Mouse (Mus musculus) heart, adult 18-20 months (tissue): ENCODE results near the gene Kcnh3. TPM values are rescaled to one million over a fixed set of nuclear protein-coding genes. Genes with fewer than 3 reads are reported as not detected.
"Not testable (repeated sequence)": the region's sequence is repeated elsewhere in the genome, so short reads cannot be mapped to it uniquely, and the experiment has no call there.

Experiments used
- DNase-seq, 2 experiments: peaks; one replicate each; pipeline ENCODE4 v3.0.0; 2021 to 2022; ENCODE audit warnings: mixed read lengths in 1 of 2
- total RNA-seq, 2 experiments: library from RNA; stranded (reverse); gene quantifications; 2 replicates each; pipeline ENCODE4 v1.2.3; 2021

The Kcnh3 gene
- total RNA-seq, 2 experiments from 2014 or later, result 0.15 TPM; not detected in 1

- no peak for DNase-seq
Observed at GRCm38 (mm10) chr15:99240129-99240528, 15.5 kb downstream of the Kcnh3 start.

GRCm38 (mm10) chr15:99241249-99241648, 16.6 kb downstream of the Kcnh3 start:
- no peak for DNase-seq

GRCm38 (mm10) chr15:99242045-99242444, 17.4 kb downstream of the Kcnh3 start:
- no peak for DNase-seq

GRCm38 (mm10) chr15:99246736-99247135, 22.1 kb downstream of the Kcnh3 start:
- DNase-seq, result not testable (repeated sequence)

DNA sequence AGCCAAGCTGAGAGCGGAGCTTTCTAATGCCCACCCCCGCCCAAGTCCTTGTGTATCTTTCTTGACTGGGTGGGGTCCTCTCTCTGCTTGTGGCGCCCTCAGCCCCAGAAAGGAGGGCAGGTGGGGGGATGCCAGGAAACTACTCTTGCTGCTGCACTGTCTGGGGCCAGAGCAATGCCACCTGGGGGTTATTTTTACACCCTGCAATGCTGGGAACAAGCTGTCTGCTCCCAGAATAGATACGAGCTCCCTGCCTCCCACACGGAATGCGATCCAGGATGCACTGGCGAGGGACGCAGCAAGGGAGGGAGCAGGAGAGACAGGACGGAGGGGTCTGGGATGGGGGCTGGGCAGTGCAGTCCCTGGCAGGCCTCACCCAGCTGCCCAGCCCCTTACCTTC, 24.3 kb downstream of the Kcnh3 start:
- DNase-seq, result peak; percentile 66 to 83

DNA sequence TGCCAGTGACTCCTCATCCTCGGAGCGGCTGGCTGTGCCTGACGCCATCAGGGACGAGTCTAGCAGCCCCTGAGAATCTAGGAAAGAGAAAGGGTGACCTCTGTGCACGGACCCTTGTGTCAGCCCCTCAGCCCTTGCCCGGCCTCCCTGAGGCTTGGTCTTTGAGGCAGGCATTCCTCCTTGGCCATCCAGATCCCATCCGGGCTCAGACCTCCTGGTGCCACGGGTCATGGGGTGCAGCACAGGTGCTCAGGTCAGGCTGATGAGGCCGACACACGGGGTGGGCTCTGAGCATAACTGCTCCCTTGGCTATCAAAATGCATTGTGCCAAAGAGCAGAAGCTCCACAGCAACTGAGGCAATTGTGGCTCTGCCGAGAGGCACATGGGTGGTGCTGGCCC, 25.3 kb downstream of the Kcnh3 start:
- DNase-seq, result no peak

GRCm38 (mm10) chr15:99251111-99251510, 26.4 kb downstream of the Kcnh3 start:
- DNase-seq, result peak; percentile 24 to 55

GRCm38 (mm10) chr15:99251626-99252380, 27.1 kb downstream of the Kcnh3 start, which contains the start of gene Mcrs1:
Gene Mcrs1 (minus strand): TSS chr15:99251961.
- peak; percentile 99 for DNase-seq

- DNase-seq, result no peak
Observed at GRCm38 (mm10) chr15:99252381-99253174, 27.9 kb downstream of the Kcnh3 start.

DNA sequence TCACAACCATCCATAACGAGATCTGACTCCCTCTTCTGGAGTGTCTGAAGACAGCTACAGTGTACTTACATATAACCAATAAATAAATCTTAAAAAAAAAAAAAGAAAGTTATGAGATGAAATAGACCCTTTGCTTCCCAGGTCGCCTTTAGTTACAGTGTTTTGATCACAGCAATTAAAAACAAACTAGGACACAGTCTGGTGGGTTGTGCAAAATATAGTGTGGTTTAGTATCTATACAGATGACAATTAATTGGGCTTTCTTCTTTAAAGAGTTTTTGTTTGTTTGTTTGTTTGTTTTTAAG, 28.5 kb downstream of the Kcnh3 start:
- DNase-seq, result not testable (repeated sequence)

- no peak for DNase-seq
Observed at GRCm38 (mm10) chr15:99253772-99254171, 29.1 kb downstream of the Kcnh3 start.

GRCm38 (mm10) chr15:99254477-99255005, 29.9 kb downstream of the Kcnh3 start:
- DNase-seq, result peak; percentile 25 to 62

GRCm38 (mm10) chr15:99255241-99255749, 30.6 kb downstream of the Kcnh3 start:
- no peak for DNase-seq

DNA sequence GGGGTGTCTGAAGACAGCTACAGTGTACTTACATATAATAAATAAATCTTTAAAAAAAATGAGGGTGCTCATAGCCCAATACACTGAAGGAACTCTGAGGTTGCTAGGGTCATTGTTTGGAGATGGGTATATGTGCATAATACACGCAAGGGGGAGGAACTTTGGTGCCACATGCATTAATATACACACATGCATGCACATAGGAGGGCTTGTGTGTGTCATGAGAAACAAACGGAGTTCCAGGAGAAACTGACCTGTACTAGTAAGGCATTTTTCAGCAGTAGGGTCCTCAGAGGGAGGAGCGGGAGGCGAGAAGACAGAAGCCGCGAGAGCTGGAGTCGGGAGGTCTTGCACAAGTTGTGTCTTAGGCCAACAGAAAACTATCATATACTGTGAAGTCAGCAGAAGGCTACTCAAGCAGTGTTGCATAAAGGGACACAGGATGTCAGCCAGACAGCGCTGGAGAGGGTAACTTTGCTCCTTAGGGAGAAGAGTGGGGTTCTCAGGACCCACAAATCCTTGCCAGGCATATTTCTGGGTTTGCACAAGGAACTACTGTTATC, 34.6 kb downstream of the Kcnh3 start:
- no peak for DNase-seq

- DNase-seq, result peak; percentile 66 to 77
Observed at GRCm38 (mm10) chr15:99259730-99260252, 35.1 kb downstream of the Kcnh3 start.

DNA sequence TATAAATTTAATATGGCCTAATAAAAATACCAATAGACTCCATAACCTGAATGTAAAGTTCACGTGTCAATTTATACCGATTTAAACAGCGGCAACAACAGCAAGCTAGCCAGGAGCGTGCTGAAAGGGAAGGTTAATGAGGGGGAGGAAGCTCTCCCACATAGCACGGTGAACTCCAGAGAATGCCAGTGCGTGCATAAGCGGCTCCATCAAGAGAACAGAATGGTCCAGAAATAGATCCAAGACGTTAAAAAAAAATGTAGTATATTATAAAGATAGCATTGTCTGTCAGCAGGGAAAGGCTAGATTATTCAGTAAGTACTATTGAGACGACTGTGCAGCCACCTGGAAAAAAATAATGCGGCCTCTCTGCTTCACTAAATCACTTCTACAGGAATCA, 38.0 kb downstream of the Kcnh3 start:
- no peak for DNase-seq

DNA sequence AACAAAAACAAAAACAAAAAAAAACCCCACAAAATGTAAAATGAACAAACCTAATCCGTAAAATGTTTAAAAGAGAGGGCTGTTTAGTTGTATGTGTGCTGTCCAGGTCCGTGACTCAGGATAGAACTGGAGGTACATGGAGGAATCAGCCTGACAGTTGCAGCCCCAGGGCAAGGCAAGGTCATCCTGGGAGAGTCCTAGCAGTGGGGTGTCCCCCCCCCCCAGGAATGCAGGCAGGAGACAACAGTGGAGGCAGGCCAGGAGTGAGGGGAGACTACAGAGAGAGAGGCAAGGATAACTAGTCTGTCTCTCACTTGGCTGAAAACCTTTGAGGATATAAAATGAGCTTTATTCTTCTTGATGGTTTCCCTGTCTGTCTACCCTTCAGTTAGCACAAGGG, 39.7 kb downstream of the Kcnh3 start:
- DNase-seq, result no peak

DNA sequence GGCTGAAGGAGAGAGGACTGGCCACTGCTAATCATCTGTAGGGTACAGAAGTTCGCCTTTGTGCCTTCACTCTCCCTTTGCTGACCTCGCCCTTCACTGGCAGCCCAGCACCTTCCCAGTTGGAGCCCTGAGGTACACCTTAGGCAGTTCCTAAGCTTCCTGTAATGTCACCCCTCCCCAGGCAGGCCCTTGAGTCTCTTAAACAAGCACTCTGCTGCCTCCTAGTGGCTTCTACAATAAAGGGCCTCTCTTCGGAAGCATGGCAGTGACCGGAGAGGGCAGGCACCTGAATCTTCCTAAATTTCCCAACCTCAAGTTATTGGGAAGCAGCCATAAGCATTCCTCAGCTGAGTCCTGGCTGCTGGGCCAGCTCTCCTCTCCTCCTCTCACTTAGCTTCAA, 41.0 kb downstream of the Kcnh3 start:
- peak; percentile 74 to 86 for DNase-seq

- DNase-seq, result no peak
Observed at GRCm38 (mm10) chr15:99276095-99276494, 51.4 kb downstream of the Kcnh3 start.

DNA sequence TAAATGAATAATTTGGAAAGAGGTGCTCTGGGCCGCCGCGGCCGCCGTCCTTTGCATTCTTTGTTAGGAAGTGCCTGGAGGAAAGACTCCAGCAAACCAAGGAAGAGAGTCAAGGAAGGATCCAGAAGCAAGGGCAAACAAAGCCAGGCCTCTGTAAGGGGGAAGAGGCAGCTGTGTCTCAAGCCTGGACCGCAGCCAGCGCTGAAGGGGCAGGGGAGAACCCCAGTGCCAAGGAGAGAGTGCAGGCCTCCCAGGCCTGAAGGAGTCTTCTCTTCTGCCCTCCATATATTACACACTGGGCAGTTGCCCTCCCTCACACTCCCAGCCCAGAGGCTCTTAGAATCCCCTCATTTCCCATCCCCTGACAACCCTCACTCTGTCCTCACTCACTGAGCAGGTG, 53.6 kb downstream of the Kcnh3 start:
- no peak for DNase-seq

- no peak for DNase-seq
Observed at GRCm38 (mm10) chr15:99283456-99283855, 58.8 kb downstream of the Kcnh3 start.

GRCm38 (mm10) chr15:99284527-99285188, 60.0 kb downstream of the Kcnh3 start:
- DNase-seq, result peak in 1 of 2 experiments; percentile 29
